Mouse (Mus musculus): ENCODE results near the gene Sec61a2. TPM values are rescaled to one million over a fixed set of nuclear protein-coding genes. Genes with fewer than 3 reads are reported as not detected.

The Sec61a2 gene
- polyA plus RNA-seq, 1 experiment from 2014 or later: 9.5 TPM

DNA sequence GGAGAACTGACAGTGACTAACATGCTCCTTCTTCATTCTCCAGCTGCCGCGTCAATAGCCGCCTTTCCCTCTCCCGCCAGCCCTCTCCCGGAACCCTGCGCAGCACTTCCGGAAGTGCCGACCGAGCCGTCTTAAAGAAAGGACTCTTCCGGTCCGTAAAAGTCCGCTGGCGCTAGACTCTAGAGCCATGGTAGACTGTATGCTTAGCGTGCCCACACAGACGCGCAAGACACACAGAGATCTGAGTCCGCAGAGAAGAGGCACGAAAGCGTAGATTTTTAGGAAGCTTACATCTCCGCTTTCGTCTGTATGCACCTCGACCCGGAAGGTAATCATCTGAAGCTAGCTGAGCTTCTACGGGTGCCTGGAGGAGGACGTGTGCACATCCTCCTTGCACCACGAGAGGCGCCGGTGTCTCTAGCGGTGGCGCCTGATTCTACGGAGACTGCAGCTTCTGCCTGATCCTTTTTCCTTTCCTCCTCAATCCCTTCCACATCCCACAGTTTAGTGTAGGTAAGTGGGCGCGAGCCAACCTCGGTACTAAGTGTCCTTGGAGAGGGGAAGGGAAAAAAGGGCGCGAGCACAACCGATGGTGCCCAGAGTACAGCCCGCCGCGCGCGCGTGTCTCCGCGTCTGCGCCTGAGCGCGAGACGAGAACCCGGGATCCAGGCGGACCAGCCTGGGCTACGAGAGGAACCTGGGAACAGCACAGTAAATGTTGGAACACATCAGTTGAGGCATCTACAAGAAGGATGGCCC lies 50.2 kb downstream of the Sec61a2 start, which contains the start of the genes Nudt5 and Cdc123:
Nudt5 (plus strand) TSS at position 147 of the 759 bp plus-strand sequence.
Cdc123 (minus strand) TSS at position 292 of the 759 bp plus-strand sequence.
- H3K4me3 ChIP-seq (ENCODE audit: low read depth, low read length): peak within 1 kb of the TSS; percentile 81
- ATAC-seq (peak; percentile 98), DNase-seq (peak; percentile 88)
- H3K36me3 ChIP-seq (replicated peaks; ENCODE audit: insufficient read depth, low read length): peaks cover 20% of the 10 kb centered on the region
- H3K4me1 ChIP-seq (ENCODE audit: insufficient read depth): peaks cover 8% of the 10 kb centered on the region
- TF ChIP-seq EP300 (IDR thresholded peaks at IDR 0.05; ENCODE audit: low read depth) (peak; percentile 71; the same call in 1 of the 2 replicates), CTCF (IDR thresholded peaks at IDR 0.05; ENCODE audit: low read depth) (peak; percentile 89)
- no peaks in the 10 kb centered on the region for H3K9me3 ChIP-seq (ENCODE audit: low read length)
- peak within 1 kb of the TSS; percentile 74 for H3K4me2 ChIP-seq (ENCODE audit: low read depth, low read length)
- under 1% methylated on average over 53 of the region's 53 CpGs for WGBS (ENCODE audit: insufficient replicate concordance)
- peak within 1 kb of the TSS; percentile 85 for H3K9ac ChIP-seq (replicated peaks)
- H3K27me3 ChIP-seq (ENCODE audit: insufficient read depth, low read length): no peaks in the 10 kb centered on the region
- H3K27ac ChIP-seq (ENCODE audit: low read depth): peak within 1 kb of the TSS; percentile 86

- TF ChIP-seq EP300 (IDR thresholded peaks at IDR 0.05; ENCODE audit: low read depth) (no peak), CTCF (IDR thresholded peaks at IDR 0.05; ENCODE audit: low read depth) (no peak)
- ATAC-seq (peak; percentile 46), DNase-seq (no peak)
- Histone ChIP-seq H3K4me1 (ENCODE audit: insufficient read depth) (peaks cover 8% of the 10 kb centered on the region), H3K4me3 (ENCODE audit: low read depth, low read length) (peak overlapping the region; percentile 81), H3K36me3 (replicated peaks; ENCODE audit: insufficient read depth, low read length) (peaks cover 26% of the 10 kb centered on the region), H3K27ac (ENCODE audit: low read depth) (peak overlapping the region; percentile 86), H3K9ac (replicated peaks) (peak overlapping the region; percentile 85), H3K4me2 (ENCODE audit: low read depth, low read length) (peak overlapping the region; percentile 74), H3K27me3 (ENCODE audit: insufficient read depth, low read length) (no peaks in the 10 kb centered on the region), H3K9me3 (ENCODE audit: low read length) (no peaks in the 10 kb centered on the region)
- WGBS (ENCODE audit: insufficient replicate concordance): 4% methylated on average over 23 of the region's 23 CpGs
These were observed 50.9 kb downstream of the Sec61a2 start for GRCm38 (mm10) chr2:5844181-5844872.

DNA sequence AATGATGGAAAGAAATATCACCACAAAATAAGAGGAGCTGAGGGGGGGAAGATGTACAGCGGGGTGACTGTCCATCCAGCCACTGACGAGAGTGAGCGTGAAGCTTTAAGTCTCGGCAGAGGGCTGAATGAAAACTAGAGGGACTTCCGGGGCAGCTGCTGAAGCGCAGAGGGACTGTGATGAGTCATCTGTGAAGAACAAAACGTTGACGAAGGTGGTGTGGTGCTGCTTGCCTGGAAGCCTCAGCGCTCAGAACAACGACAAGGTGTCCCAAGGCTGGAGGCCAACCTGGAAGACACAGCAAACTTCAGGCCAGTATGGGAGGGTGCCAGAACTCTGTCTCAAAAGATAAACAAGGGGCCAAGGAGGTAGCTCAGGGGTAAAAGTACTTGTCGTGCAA lies 54.4 kb downstream of the Sec61a2 start:
- Histone ChIP-seq H3K4me2 (ENCODE audit: low read depth, low read length) (no peak overlapping the region), H3K27me3 (ENCODE audit: insufficient read depth, low read length) (no peaks in the 10 kb centered on the region), H3K4me1 (ENCODE audit: insufficient read depth) (peaks cover 3% of the 10 kb centered on the region; the same call in 1 of the 2 replicates), H3K27ac (ENCODE audit: low read depth) (no peak overlapping the region), H3K4me3 (ENCODE audit: low read depth, low read length) (no peak overlapping the region), H3K36me3 (replicated peaks; ENCODE audit: insufficient read depth, low read length) (peaks cover 41% of the 10 kb centered on the region), H3K9ac (replicated peaks) (no peak overlapping the region), H3K9me3 (ENCODE audit: low read length) (no peaks in the 10 kb centered on the region)
- no peak for DNase-seq
- no peak for ATAC-seq
- 95% methylated on average over 11 of the region's 11 CpGs for WGBS (ENCODE audit: insufficient replicate concordance)
- TF ChIP-seq CTCF (IDR thresholded peaks at IDR 0.05; ENCODE audit: low read depth): no peak
- no peak for TF ChIP-seq EP300 (IDR thresholded peaks at IDR 0.05; ENCODE audit: low read depth)

GRCm38 (mm10) chr2:5825265-5825913 lies 69.8 kb downstream of the Sec61a2 start:
- ATAC-seq: peak; percentile 69
- 68% methylated on average over 5 of the region's 5 CpGs for WGBS (ENCODE audit: insufficient replicate concordance)

DNA sequence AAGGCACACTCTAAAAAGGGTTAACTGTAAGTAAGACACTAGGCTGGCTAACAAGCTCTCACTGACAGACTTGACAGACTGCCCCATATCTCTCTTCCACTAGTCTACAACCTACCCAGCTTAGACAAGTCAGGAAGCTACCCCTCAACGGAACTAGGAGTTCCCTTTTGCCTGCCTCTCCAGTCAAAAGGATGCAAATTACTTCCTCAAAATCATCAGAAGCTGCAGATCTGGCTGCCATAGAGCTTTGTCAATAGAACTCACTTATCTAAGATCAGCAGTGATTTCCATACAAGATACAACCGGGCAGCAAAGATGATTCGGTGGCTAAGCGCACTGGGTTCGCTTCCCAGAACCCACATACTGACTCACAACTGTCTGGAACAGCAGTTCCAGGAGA lies 70.5 kb downstream of the Sec61a2 start:
- no peak overlapping the region for H3K4me3 ChIP-seq (ENCODE audit: low read depth, low read length)
- peaks cover 16% of the 10 kb centered on the region for H3K36me3 ChIP-seq (replicated peaks; ENCODE audit: insufficient read depth, low read length)
- TF ChIP-seq EP300 (IDR thresholded peaks at IDR 0.05; ENCODE audit: low read depth) (no peak), CTCF (IDR thresholded peaks at IDR 0.05; ENCODE audit: low read depth) (no peak)
- H3K27me3 ChIP-seq (ENCODE audit: insufficient read depth, low read length): no peaks in the 10 kb centered on the region
- H3K27ac ChIP-seq (ENCODE audit: low read depth): peak overlapping the region; percentile 75
- no peaks in the 10 kb centered on the region for H3K9me3 ChIP-seq (ENCODE audit: low read length)
- H3K9ac ChIP-seq (replicated peaks): no peak overlapping the region
- DNase-seq (no peak), ATAC-seq (no peak)
- H3K4me2 ChIP-seq (ENCODE audit: low read depth, low read length): no peak overlapping the region
- 37% methylated on average over 5 of the region's 5 CpGs for WGBS (ENCODE audit: insufficient replicate concordance)
- peaks cover 10% of the 10 kb centered on the region for H3K4me1 ChIP-seq (ENCODE audit: insufficient read depth)

More at GRCm38 (mm10) chr2:5825265-5825913, 69.8 kb downstream of the Sec61a2 start:
- no peak for DNase-seq
- Histone ChIP-seq H3K27me3 (ENCODE audit: insufficient read depth, low read length) (no peaks in the 10 kb centered on the region), H3K9me3 (ENCODE audit: low read length) (no peaks in the 10 kb centered on the region), H3K4me3 (ENCODE audit: low read depth, low read length) (peak overlapping the region; percentile 13; the same call in 1 of the 2 replicates), H3K27ac (ENCODE audit: low read depth) (peak overlapping the region; percentile 75), H3K9ac (replicated peaks) (no peak overlapping the region), H3K36me3 (replicated peaks; ENCODE audit: insufficient read depth, low read length) (peaks cover 15% of the 10 kb centered on the region), H3K4me1 (ENCODE audit: insufficient read depth) (peaks cover 10% of the 10 kb centered on the region), H3K4me2 (ENCODE audit: low read depth, low read length) (peak overlapping the region; percentile 42)
- TF ChIP-seq CTCF (IDR thresholded peaks at IDR 0.05; ENCODE audit: low read depth): no peak
- TF ChIP-seq EP300 (IDR thresholded peaks at IDR 0.05; ENCODE audit: low read depth): no peak

DNA sequence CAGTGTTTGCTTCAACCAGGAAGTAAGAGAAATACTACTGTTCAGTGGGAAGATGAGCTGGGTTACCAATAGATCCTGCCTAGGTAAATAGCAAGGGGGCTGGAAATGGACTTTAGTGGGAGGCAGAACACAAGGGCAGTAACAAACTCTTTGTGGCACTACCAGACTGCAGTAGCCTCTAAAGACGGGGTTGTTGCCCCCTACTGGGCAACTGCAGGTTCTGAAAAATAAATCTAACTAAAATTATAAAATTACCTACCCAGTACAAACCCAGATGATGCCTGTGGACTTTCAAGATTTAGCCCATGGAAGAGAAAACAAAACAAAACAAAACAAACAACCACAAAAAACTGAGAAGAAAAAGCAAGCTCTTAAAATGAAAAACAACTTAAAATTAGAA lies 71.0 kb downstream of the Sec61a2 start:
- Histone ChIP-seq H3K27me3 (ENCODE audit: insufficient read depth, low read length) (no peaks in the 10 kb centered on the region), H3K9ac (replicated peaks) (no peak overlapping the region), H3K36me3 (replicated peaks; ENCODE audit: insufficient read depth, low read length) (peaks cover 17% of the 10 kb centered on the region), H3K27ac (ENCODE audit: low read depth) (peak overlapping the region; percentile 75), H3K4me1 (ENCODE audit: insufficient read depth) (peaks cover 10% of the 10 kb centered on the region), H3K9me3 (ENCODE audit: low read length) (no peaks in the 10 kb centered on the region), H3K4me3 (ENCODE audit: low read depth, low read length) (no peak overlapping the region), H3K4me2 (ENCODE audit: low read depth, low read length) (no peak overlapping the region)
- WGBS (ENCODE audit: insufficient replicate concordance): 17% methylated on average over 1 of the region's 1 CpGs
- ATAC-seq: no peak
- TF ChIP-seq CTCF (IDR thresholded peaks at IDR 0.05; ENCODE audit: low read depth) (peak; percentile 54), EP300 (IDR thresholded peaks at IDR 0.05; ENCODE audit: low read depth) (no peak)
- no peak for DNase-seq
